Mouse (Mus musculus): ENCODE results near the gene Flcn. TPM values are rescaled to one million over a fixed set of nuclear protein-coding genes. Genes with fewer than 3 reads are reported as not detected.

The Flcn gene
- total and polyA plus RNA-seq, 3 experiments: 31.7 to 36.1 (median 35.1) TPM

GRCm38 (mm10) chr11:59814311-59814710 is 4.5 kb upstream of the Flcn start:
- H3K4me1 ChIP-seq (ENCODE audit: control insufficient read depth in 1 of 2, insufficient read depth in 2 of 2): peaks cover 5 to 16% of the 10 kb centered on the region in 2 experiments; a peak in 3 of 4 replicates
- no peaks in the 10 kb centered on the region for H3K9me3 ChIP-seq (replicated peaks; ENCODE audit: low read length)
- TF ChIP-seq ETS1 (conservative IDR thresholded peaks at IDR 0.05; ENCODE audit: low read depth, low read length): no peak
- no peak for TF ChIP-seq NELFE (IDR thresholded peaks at IDR 0.05; ENCODE audit: low read depth, low read length)
- TF ChIP-seq RCOR1 (conservative IDR thresholded peaks at IDR 0.05; ENCODE audit: low read depth, low read length): no peak
- no peak for TF ChIP-seq POLR2A (IDR thresholded peaks at IDR 0.05; ENCODE audit: low read depth, low read length)
- TF ChIP-seq CTCF (conservative IDR thresholded peaks at IDR 0.05 in 1 of 2, IDR thresholded peaks at IDR 0.05 in 1 of 2; ENCODE audit: low read depth in 2 of 2, low read length in 2 of 2): no peak
- TF ChIP-seq ZC3H11A (IDR thresholded peaks at IDR 0.05; ENCODE audit: low read depth, low read length): no peak
- no peak overlapping the region for H3K27ac ChIP-seq (ENCODE audit: insufficient read depth, low read depth)
- H3K9ac ChIP-seq (ENCODE audit: insufficient read depth, low read depth): no peak overlapping the region
- no peak overlapping the region for H3K4me2 ChIP-seq (ENCODE audit: insufficient read depth, low read depth, poor library complexity, severe bottlenecking)
- H3K36me3 ChIP-seq (replicated peaks in 1 of 2; ENCODE audit: control insufficient read depth in 1 of 2, insufficient read depth in 1 of 2, low read length in 1 of 2): peaks cover 37 to 46% of the 10 kb centered on the region in 2 experiments
- DNase-seq (ENCODE audit: extremely low read depth): no peak
- dilution Hi-C loops (cut with MboI; ENCODE audit: extremely low pct_ligation_motif_present, extremely low pct_unique_long_range_greater_than_20kb, low sequenced_read_pairs) (no loop called here), in situ Hi-C loops (cut with MboI; ENCODE audit: low pct_ligation_motif_present, low pct_unique_long_range_greater_than_20kb, low sequenced_read_pairs) (no loop called here)
- H3K4me3 ChIP-seq (replicated peaks in 1 of 3; ENCODE audit: low read depth in 2 of 3, low read length in 2 of 3, poor library complexity in 1 of 3): no peak overlapping the region
- peaks cover 1% of the 10 kb centered on the region; the same call in 1 of the 2 replicates for H3K79me2 ChIP-seq (replicated peaks; ENCODE audit: control insufficient read depth, extremely low read depth, insufficient read depth, poor library complexity, severe bottlenecking)
- H3K27me3 ChIP-seq (replicated peaks): no peaks in the 10 kb centered on the region

- TF ChIP-seq ZNF384 (IDR thresholded peaks at IDR 0.05; ENCODE audit: low read depth, low read length) (no peak), JUN (IDR thresholded peaks at IDR 0.05; ENCODE audit: insufficient read depth, low read depth, low read length) (no peak), UBTF (IDR thresholded peaks at IDR 0.05; ENCODE audit: low read depth, low read length) (no peak), TCF12 (IDR thresholded peaks at IDR 0.05; ENCODE audit: low read depth, low read length) (no peak), MXI1 (IDR thresholded peaks at IDR 0.05; ENCODE audit: low read depth, low read length) (no peak), CTCF (conservative IDR thresholded peaks at IDR 0.05 in 1 of 2, IDR thresholded peaks at IDR 0.05 in 1 of 2; ENCODE audit: low read depth in 2 of 2, low read length in 2 of 2) (no peak), KAT2A (IDR thresholded peaks at IDR 0.05; ENCODE audit: insufficient replicate concordance, low read length) (no peak), ZMIZ1 (IDR thresholded peaks at IDR 0.05; ENCODE audit: low read depth, low read length) (no peak), MAFK (IDR thresholded peaks at IDR 0.05; ENCODE audit: insufficient replicate concordance, low read length) (no peak), MEF2A (IDR thresholded peaks at IDR 0.05; ENCODE audit: borderline replicate concordance, low read depth, low read length) (no peak), NRF1 (IDR thresholded peaks at IDR 0.05; ENCODE audit: low read depth, low read length) (no peak), BHLHE40 (IDR thresholded peaks at IDR 0.05; ENCODE audit: low read depth, low read length) (no peak), JUND (conservative IDR thresholded peaks at IDR 0.05; ENCODE audit: low read depth, low read length) (no peak), GABPA (IDR thresholded peaks at IDR 0.05; ENCODE audit: insufficient replicate concordance, low read depth, low read length) (no peak)
- dilution Hi-C loops (cut with MboI; ENCODE audit: extremely low pct_ligation_motif_present, extremely low pct_unique_long_range_greater_than_20kb, low sequenced_read_pairs) (no loop called here), in situ Hi-C loops (cut with MboI; ENCODE audit: low pct_ligation_motif_present, low pct_unique_long_range_greater_than_20kb, low sequenced_read_pairs) (no loop called here)
- H3K79me2 ChIP-seq (replicated peaks; ENCODE audit: control insufficient read depth, extremely low read depth, insufficient read depth, poor library complexity, severe bottlenecking): peaks cover 11% of the 10 kb centered on the region
- no peak overlapping the region for H3K4me3 ChIP-seq (replicated peaks in 1 of 3; ENCODE audit: low read depth in 2 of 3, low read length in 2 of 3, poor library complexity in 1 of 3)
- H3K36me3 ChIP-seq (replicated peaks in 1 of 2; ENCODE audit: control insufficient read depth in 1 of 2, insufficient read depth in 1 of 2, low read length in 1 of 2): peaks cover 26 to 35% of the 10 kb centered on the region in 2 experiments
- H3K9me3 ChIP-seq (replicated peaks; ENCODE audit: low read length): no peaks in the 10 kb centered on the region
- H3K27me3 ChIP-seq (replicated peaks): no peaks in the 10 kb centered on the region
- H3K9ac ChIP-seq (ENCODE audit: insufficient read depth, low read depth): no peak overlapping the region
- H3K4me1 ChIP-seq (ENCODE audit: control insufficient read depth in 1 of 2, insufficient read depth in 2 of 2): peaks cover 9 to 22% of the 10 kb centered on the region in 2 experiments
- no peak overlapping the region for H3K27ac ChIP-seq (ENCODE audit: insufficient read depth, low read depth)
- H3K4me2 ChIP-seq (ENCODE audit: insufficient read depth, low read depth, poor library complexity, severe bottlenecking): no peak overlapping the region
- DNase-seq (ENCODE audit: extremely low read depth): no peak
Observed at GRCm38 (mm10) chr11:59813276-59813675, 3.5 kb upstream of the Flcn start.
